Mouse (Mus musculus) heart, embryonic 14.5 days (tissue): ENCODE results near the gene Spata16. TPM values are rescaled to one million over a fixed set of nuclear protein-coding genes. Genes with fewer than 3 reads are reported as not detected.

Experiments used
- ATAC-seq: fragments of 200-750 bp; cut with Nextera tagmentation; 2 replicates; pipeline ENCODE4 v1.8.0; 2017; ENCODE audit warnings: low read depth, moderate TSS enrichment; ENCODE audit not compliant: insufficient number of reproducible peaks, insufficient read depth, low FRiP score
- H3K27ac ChIP-seq, 2 experiments: fragments of 200-500 bp in 1 of 2; fragments of 300-500 bp in 1 of 2; sonication (generic) in 1 of 2; replicated peaks in 1 of 2; 2 replicates each; pipeline ENCODE4 v1.5.1; 2012 to 2014; ENCODE audit warnings: low read depth in 2 of 2, low read length in 2 of 2, control low read depth in 1 of 2, mild to moderate bottlenecking in 1 of 2, mixed read lengths in 1 of 2; ENCODE audit not compliant: control insufficient read depth in 1 of 2, insufficient read depth in 1 of 2
- H3K27me3 ChIP-seq: fragments of 300-500 bp; sonication (generic); 2 replicates; pipeline ENCODE4 v1.6.1; 2014; ENCODE audit warnings: mild to moderate bottlenecking, low read length, control low read depth; ENCODE audit not compliant: control insufficient read depth, insufficient read depth
- H3K36me3 ChIP-seq: fragments of 300-500 bp; sonication (generic); 2 replicates; pipeline ENCODE4 v1.6.1; 2014; ENCODE audit warnings: mild to moderate bottlenecking, control low read depth, low read length, mixed read lengths; ENCODE audit not compliant: control insufficient read depth, insufficient read depth
- H3K4me1 ChIP-seq, 2 experiments: fragments of 200-500 bp in 1 of 2; fragments of 300-500 bp in 1 of 2; sonication (generic) in 1 of 2; 2 replicates each; pipeline ENCODE4 v1.6.1; 2012 to 2014; ENCODE audit warnings: low read length in 2 of 2, control low read depth in 1 of 2, mixed read lengths in 1 of 2; ENCODE audit not compliant: control insufficient read depth in 2 of 2, insufficient read depth in 2 of 2
- H3K4me2 ChIP-seq: fragments of 300-500 bp; sonication (generic); 2 replicates; pipeline ENCODE4 v1.6.1; 2014; ENCODE audit warnings: mild to moderate bottlenecking, low read length
- H3K4me3 ChIP-seq, 2 experiments: fragments of 200-500 bp in 1 of 2; fragments of 300-500 bp in 1 of 2; sonication (generic) in 1 of 2; 2 replicates each; pipeline ENCODE4 v1.5.1; 2012 to 2014; ENCODE audit warnings: low read length in 2 of 2, mild to moderate bottlenecking in 2 of 2, control low read depth in 1 of 2, low read depth in 1 of 2, moderate library complexity in 1 of 2; ENCODE audit not compliant: control insufficient read depth in 1 of 2, insufficient read depth in 1 of 2
- H3K9ac ChIP-seq: fragments of 300-500 bp; sonication (generic); 2 replicates; pipeline ENCODE4 v1.6.1; 2014; ENCODE audit warnings: mild to moderate bottlenecking, low read length
- H3K9me3 ChIP-seq: fragments of 300-500 bp; sonication (generic); 2 replicates; pipeline ENCODE4 v1.6.1; 2016; ENCODE audit warnings: low read length, control low read depth; ENCODE audit not compliant: control insufficient read depth
- WGBS: fragments of 180-500 bp; shearing (Covaris S2); extraction: QIAGEN DNeasy Blood & Tissue Kit; methylation state at CpG from one replicate; pipeline ENCODE4 v1.1.7; 2014; 5-methylcytosine and 5-hydroxymethylcytosine counted together
- polyA plus RNA-seq: library from polyadenylated mRNA; unstranded; fragments of >200 nt; fragmentation: Nextera tagmentation; extraction: Ambion mirVana; gene quantifications from 2 replicates; pipeline ENCODE4 v1.2.1, GENCODE M21; 2014

Spata16 gene
- polyA plus RNA-seq, 1 experiment from 2014 or later, result not detected

DNA sequence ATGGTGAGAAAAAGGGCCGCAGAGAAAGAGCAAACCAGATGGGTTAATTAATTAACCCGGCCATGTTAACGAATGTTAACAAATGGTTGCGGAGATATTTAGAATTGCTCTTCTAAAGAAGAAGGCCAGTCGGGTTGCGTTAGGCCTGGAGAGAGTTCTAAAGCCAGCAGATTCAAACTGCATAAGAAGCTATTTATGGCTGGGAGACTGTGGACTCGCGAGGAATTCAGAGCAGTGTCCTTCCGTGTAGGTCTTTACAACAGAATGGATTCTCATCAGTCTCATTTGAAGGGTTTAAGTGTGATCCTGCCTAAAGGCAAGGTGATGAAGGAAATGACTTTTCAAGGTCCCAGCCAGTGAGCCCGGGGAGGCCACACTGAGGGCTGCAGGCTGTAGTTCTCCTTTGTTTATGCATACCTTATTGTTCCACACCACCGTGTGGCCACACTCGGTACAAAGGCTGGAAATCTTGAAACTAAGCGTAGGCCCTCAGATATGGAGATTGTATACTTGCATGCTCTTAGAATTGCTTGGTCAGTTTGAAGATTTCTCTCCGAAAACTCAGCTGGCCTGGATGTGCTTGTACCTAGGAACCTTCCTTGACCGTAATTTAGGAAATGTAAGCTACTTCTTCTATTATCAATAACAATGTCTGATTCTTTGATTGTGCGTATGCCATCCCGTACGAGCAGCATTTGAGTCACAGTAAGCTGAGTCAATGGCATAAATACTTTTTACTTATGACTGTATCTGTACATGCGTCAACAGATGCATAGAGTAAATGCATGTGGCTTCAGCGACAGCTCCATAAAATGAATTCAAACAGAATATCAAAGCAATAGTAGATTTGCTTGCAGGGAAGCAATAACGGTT lies 197.0 kb downstream of the Spata16 start:
- Histone ChIP-seq H3K4me3 (no peak overlapping the region), H3K36me3 (no peaks in the 10 kb centered on the region), H3K27ac (no peak overlapping the region; a peak in 1 of 4 replicates), H3K27me3 (no peaks in the 10 kb centered on the region), H3K4me2 (peak overlapping the region; percentile 24; the same call in 1 of the 2 replicates), H3K9me3 (no peaks in the 10 kb centered on the region), H3K9ac (no peak overlapping the region), H3K4me1 (peaks cover 0 to 7% of the 10 kb centered on the region in 2 experiments; a peak in 3 of 4 replicates)
- peak; percentile 59; the same call in 1 of the 2 replicates for ATAC-seq
- 59% methylated on average over 21 of the region's 21 CpGs for WGBS

DNA sequence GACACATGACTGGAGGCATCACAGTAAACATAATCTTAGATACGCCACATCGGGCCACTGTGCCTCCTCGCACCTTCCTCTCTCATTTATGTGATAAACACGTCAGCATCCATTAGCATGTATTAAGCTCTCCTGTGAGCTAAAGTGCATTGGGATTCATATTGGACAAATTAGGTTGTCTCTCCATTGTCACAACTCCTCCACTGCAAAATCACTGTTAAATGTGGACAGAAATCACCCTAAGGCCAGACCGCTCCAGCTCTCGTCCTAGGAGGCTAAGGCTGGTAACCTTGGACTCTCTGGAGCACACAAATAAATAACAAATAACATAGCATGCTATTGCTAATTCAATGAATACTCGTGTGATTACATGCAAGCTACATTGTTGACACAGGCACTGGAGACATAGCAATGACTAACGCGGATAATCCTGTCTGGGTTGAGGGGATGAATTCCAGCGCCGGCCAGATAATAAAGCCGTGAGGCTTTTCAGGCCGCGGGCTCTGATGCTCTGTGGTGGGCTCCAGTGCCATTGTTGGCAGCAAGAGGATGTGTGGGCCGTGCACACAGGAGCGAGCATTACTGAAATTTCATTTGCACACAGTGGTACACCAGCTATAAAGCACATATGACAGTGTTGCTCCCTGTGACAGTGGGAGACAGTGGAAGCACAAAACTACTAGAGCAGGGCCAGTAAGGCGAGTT lies 197.8 kb downstream of the Spata16 start:
- Histone ChIP-seq H3K4me2 (no peak overlapping the region), H3K36me3 (no peaks in the 10 kb centered on the region), H3K9ac (no peak overlapping the region), H3K4me1 (peaks cover 0 to 7% of the 10 kb centered on the region in 2 experiments; a peak in 3 of 4 replicates), H3K27ac (no peak overlapping the region), H3K9me3 (no peaks in the 10 kb centered on the region), H3K27me3 (no peaks in the 10 kb centered on the region), H3K4me3 (no peak overlapping the region)
- 82% methylated on average over 17 of the region's 17 CpGs for WGBS
- no peak for ATAC-seq

DNA sequence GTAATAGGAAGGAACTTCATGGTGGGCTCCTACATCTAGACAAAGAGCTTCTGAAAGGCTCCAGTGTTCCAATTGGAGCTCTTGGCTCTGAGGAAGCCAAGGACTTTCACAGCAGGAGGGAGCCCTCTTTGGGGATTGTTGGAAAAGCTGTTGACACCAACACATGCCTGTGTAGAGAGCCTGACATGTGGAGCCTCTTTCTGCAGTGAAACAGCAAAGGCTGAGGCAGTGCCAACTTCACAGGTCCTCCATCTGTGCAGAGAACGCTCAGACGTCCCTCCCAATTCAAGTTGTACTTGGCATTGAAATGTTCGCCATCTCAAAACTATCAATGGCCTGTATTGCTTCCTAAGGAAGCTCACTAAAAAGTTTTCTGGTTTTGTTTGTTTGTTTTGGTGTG lies 207.6 kb downstream of the Spata16 start:
- Histone ChIP-seq H3K9ac (no peak overlapping the region), H3K36me3 (no peaks in the 10 kb centered on the region), H3K27ac (no peak overlapping the region), H3K27me3 (no peaks in the 10 kb centered on the region), H3K4me2 (no peak overlapping the region), H3K4me1 (no peaks in the 10 kb centered on the region), H3K4me3 (no peak overlapping the region), H3K9me3 (no peaks in the 10 kb centered on the region)
- 74% methylated on average over 3 of the region's 3 CpGs for WGBS
- ATAC-seq, result no peak

DNA sequence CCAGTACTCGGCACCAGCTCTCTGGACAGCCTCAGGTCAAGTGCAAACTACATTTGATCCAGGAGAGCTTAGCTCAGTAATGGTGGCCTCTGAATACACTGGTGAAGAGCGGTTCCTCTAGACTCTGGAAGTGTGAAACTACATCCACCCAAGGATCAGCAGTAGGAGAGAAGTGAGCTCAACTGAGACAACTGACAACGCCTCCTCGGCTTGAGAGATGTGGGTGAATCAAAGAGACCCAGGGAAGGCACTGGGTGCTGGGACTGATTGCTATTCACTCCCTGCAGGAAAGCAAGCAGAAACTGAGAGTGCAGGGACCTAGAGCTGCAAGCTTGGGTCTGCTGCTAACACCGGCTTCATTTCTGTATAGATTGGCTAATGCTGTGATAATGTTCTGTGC lies 210.5 kb downstream of the Spata16 start:
- H3K27me3 ChIP-seq, result no peaks in the 10 kb centered on the region
- ATAC-seq, result no peak
- no peaks in the 10 kb centered on the region for H3K36me3 ChIP-seq
- H3K4me1 ChIP-seq, result no peaks in the 10 kb centered on the region
- no peak overlapping the region for H3K9ac ChIP-seq
- no peak overlapping the region for H3K4me2 ChIP-seq
- H3K27ac ChIP-seq, result no peak overlapping the region
- WGBS, result 74% methylated on average over 5 of the region's 5 CpGs
- no peak overlapping the region for H3K4me3 ChIP-seq
- no peaks in the 10 kb centered on the region for H3K9me3 ChIP-seq

DNA sequence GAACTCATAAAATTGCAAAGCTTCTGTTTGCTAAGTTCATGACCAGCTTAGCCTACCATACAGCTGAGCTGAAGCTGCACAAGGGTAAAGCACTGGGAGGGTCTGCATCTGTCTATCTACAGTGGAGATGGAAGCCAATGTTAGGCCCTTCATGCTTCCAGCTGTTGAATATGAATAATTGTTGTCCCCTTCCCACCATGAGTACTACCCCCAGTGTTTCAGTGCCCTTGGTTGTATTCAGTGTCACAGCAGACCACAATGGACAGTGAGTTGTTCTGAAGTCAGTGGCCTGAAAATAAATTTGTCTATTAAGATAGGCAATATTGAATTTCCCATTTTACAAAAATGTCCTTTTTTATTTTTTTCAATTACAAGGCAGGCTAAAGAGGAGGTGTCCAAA lies 212.8 kb downstream of the Spata16 start:
- ATAC-seq, result no peak
- no peak overlapping the region for H3K9ac ChIP-seq
- H3K4me2 ChIP-seq, result no peak overlapping the region
- no peaks in the 10 kb centered on the region for H3K27me3 ChIP-seq
- H3K36me3 ChIP-seq, result no peaks in the 10 kb centered on the region
- H3K27ac ChIP-seq, result no peak overlapping the region
- no peaks in the 10 kb centered on the region for H3K9me3 ChIP-seq
- H3K4me3 ChIP-seq, result no peak overlapping the region
- H3K4me1 ChIP-seq, result no peaks in the 10 kb centered on the region

DNA sequence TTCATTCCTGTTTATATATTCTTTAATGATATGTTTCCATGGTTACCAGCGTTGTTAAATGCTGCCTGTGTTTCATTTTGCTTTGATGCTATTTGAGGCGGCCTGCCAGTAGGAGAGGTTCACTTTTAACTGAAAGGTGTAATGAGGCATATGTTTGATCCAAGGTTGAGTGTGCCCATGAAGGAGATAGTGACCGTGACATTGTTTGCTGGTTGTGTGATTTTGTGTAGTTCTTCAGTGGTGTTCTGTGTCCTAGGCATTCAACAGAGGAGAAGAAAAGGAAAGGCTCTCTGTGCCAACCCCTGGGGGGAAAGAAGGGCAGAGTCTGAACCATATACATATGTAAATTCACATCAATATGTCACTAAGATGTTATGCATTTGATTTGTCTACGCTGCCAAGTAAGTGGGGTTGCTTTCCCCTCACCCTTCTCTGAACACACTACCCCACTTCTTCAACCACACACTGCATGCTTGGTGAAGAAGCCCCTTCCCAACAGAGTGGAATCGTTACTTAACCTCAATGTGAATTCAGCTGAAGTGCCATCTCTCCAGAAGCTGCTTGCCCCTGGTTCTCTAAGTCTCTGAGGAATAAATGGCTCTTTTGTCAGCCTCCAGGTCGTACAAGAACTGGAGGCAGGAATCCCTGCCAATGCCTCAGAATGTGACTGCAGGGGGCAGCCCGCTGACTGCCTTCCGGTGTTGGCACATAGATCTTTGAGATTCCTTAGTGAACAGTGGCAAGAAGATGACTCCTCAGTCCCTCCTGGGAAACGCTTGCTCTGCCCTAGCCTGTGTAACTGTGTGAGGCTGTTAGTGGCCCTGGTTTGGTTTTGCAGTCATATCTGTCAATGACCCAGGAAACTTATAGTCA lies 213.5 kb downstream of the Spata16 start:
- Histone ChIP-seq H3K4me1 (no peaks in the 10 kb centered on the region), H3K9me3 (no peaks in the 10 kb centered on the region), H3K27ac (no peak overlapping the region), H3K9ac (no peak overlapping the region), H3K27me3 (no peaks in the 10 kb centered on the region), H3K4me2 (no peak overlapping the region), H3K36me3 (no peaks in the 10 kb centered on the region), H3K4me3 (no peak overlapping the region)
- 67% methylated on average over 9 of the region's 9 CpGs for WGBS
- no peak for ATAC-seq

DNA sequence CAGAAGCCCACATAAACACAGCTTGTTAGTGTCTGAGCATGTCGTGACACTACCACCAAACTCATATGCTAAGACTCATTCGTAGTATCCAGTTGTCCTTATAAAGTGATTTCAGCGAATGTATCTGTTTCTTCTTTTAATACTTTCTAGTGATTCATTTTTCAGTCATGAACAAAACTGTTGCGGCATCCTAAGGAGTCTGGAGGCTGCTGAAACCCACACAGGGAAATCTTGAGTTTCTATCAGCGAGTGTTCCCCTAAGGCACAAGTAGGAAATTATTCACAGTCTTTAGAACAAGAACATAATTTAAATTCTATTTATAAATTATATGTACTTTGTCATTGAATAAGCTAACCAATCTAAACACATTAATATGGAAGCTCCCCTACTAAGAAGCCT lies 216.1 kb downstream of the Spata16 start:
- ATAC-seq, result no peak
- H3K9ac ChIP-seq, result no peak overlapping the region
- no peak overlapping the region for H3K4me3 ChIP-seq
- no peak overlapping the region for H3K27ac ChIP-seq
- no peaks in the 10 kb centered on the region for H3K9me3 ChIP-seq
- no peaks in the 10 kb centered on the region for H3K4me1 ChIP-seq
- 81% methylated on average over 5 of the region's 5 CpGs for WGBS
- no peak overlapping the region for H3K4me2 ChIP-seq
- no peaks in the 10 kb centered on the region for H3K36me3 ChIP-seq
- no peaks in the 10 kb centered on the region for H3K27me3 ChIP-seq
